ENCODE assay signal across 27 mouse cellular contexts in genomic region chr3:63852828-63853227, GRCm38 (mm10). TPM values are rescaled to one million over a fixed set of nuclear protein-coding genes. Genes with fewer than 3 reads are reported as not detected.
DNase-seq lines count a peak whose midpoint lies in the region; ATAC-seq lines count a peak whose summit lies in the region.
"Had no signal": no experiment of that assay in that cellular context is flagged by ENCODE, and none has a peak within 500 bp of the region (broad histone marks: within the 10 kb centered on the region; RNA-seq: fewer than 3 reads in every experiment).

No protein-coding gene starts in this region.

- no peak overlapping the region for H3K4me3 ChIP-seq in kidney, embryonic 14.5 days (ENCODE audit: low read length)
- H3K4me3 ChIP-seq in neural tube, embryonic 13.5 days, result no peak overlapping the region
- no peak overlapping the region for H3K4me3 ChIP-seq in neural tube, embryonic 15.5 days (replicated peaks)
- H3K4me3 ChIP-seq: embryonic facial prominence, embryonic 13.5 days; embryonic facial prominence, embryonic 15.5 days; erythroblast, embryonic 14.5 days; forebrain, embryonic 10.5 days; forebrain, embryonic 12.5 days had no signal

- no peaks in the 10 kb centered on the region for H3K4me1 ChIP-seq in kidney, embryonic 14.5 days (ENCODE audit: control insufficient read depth, insufficient read depth, low read length)
- peaks cover 13% of the 10 kb centered on the region for H3K4me1 ChIP-seq in neural tube, embryonic 13.5 days (replicated peaks)
- peaks cover 11% of the 10 kb centered on the region for H3K4me1 ChIP-seq in neural tube, embryonic 15.5 days
- H3K4me1 ChIP-seq: embryonic facial prominence, embryonic 15.5 days had no signal

- no peak overlapping the region for H3K9ac ChIP-seq in kidney, embryonic 14.5 days (ENCODE audit: low read depth, low read length)
- H3K9ac ChIP-seq in neural tube, embryonic 13.5 days, result no peak overlapping the region
- H3K9ac ChIP-seq in neural tube, embryonic 15.5 days (replicated peaks), result no peak overlapping the region
- H3K9ac ChIP-seq: embryonic facial prominence, embryonic 13.5 days; embryonic facial prominence, embryonic 15.5 days; forebrain, embryonic 12.5 days had no signal

- no peak for DNase-seq in kidney, postnatal 36 days
- peak; percentile 30 for DNase-seq in mesoderm, embryonic 11.5 days (ENCODE audit: low read depth, low spot score)
- DNase-seq: adrenal gland, adult 8-10 months; adrenal gland, postnatal 14 days; adrenal gland, postnatal 36 days; B cell, adult 2 months; cerebellum, adult 11-12 months; cerebellum, adult 2 months; cerebellum, adult 9-10 months; cerebellum, postnatal 10 days; cerebellum, postnatal 36 days; embryo, embryonic 11 days had no signal

- no peak overlapping the region for H3K4me2 ChIP-seq in kidney, embryonic 14.5 days (replicated peaks; ENCODE audit: low read depth, low read length)
- H3K4me2 ChIP-seq in neural tube, embryonic 13.5 days, result no peak overlapping the region
- no peak overlapping the region for H3K4me2 ChIP-seq in neural tube, embryonic 15.5 days
- H3K4me2 ChIP-seq: embryonic facial prominence, embryonic 13.5 days; embryonic facial prominence, embryonic 15.5 days; forebrain, embryonic 12.5 days had no signal

- peak; percentile 79 for ATAC-seq in kidney, embryonic 14.5 days (ENCODE audit: low FRiP score, low TSS enrichment)
- peak; percentile 16; the same call in 1 of the 2 replicates for ATAC-seq in neural tube, embryonic 13.5 days (ENCODE audit: low read depth)
- no peak for ATAC-seq in neural tube, embryonic 15.5 days (ENCODE audit: low FRiP score)
- ATAC-seq: activated CD4-positive, CD25-positive, alpha-beta regulatory T cell, adult 4 months; CD4-positive, CD25-positive, alpha-beta regulatory T cell, adult 4 months; forebrain, embryonic 14.5 days; forebrain, embryonic 16.5 days; Patski had no signal

- H3K27ac ChIP-seq in kidney, embryonic 14.5 days (ENCODE audit: low read depth, low read length), result no peak overlapping the region
- no peak overlapping the region for H3K27ac ChIP-seq in neural tube, embryonic 13.5 days (replicated peaks)
- no peak overlapping the region for H3K27ac ChIP-seq in neural tube, embryonic 15.5 days (replicated peaks)
- H3K27ac ChIP-seq: embryonic facial prominence, embryonic 13.5 days; embryonic facial prominence, embryonic 15.5 days; forebrain, embryonic 10.5 days; forebrain, embryonic 12.5 days had no signal

- H3K9me3 ChIP-seq in kidney, embryonic 14.5 days (ENCODE audit: control insufficient read depth, low read length), result no peaks in the 10 kb centered on the region
- H3K9me3 ChIP-seq in neural tube, embryonic 13.5 days, result no peaks in the 10 kb centered on the region
- H3K9me3 ChIP-seq in neural tube, embryonic 15.5 days (replicated peaks), result no peaks in the 10 kb centered on the region
- H3K9me3 ChIP-seq: embryonic facial prominence, embryonic 13.5 days; embryonic facial prominence, embryonic 15.5 days; forebrain, embryonic 10.5 days; forebrain, embryonic 12.5 days; G1E had no signal

- WGBS in kidney, embryonic 14.5 days, result 45% methylated on average over 5 of the region's 5 CpGs
- 78% methylated on average over 5 of the region's 5 CpGs for WGBS in neural tube, embryonic 13.5 days
- 75% methylated on average over 5 of the region's 5 CpGs for whole genome bisulfite sequencing in neural tube, embryonic 15.5 days

- H3K27me3 ChIP-seq in kidney, embryonic 14.5 days (ENCODE audit: control insufficient read depth, insufficient read depth, low read length), result no peaks in the 10 kb centered on the region
- no peaks in the 10 kb centered on the region for H3K27me3 ChIP-seq in neural tube, embryonic 13.5 days
- no peaks in the 10 kb centered on the region for H3K27me3 ChIP-seq in neural tube, embryonic 15.5 days (replicated peaks)
- H3K27me3 ChIP-seq: CH12.LX; embryonic facial prominence, embryonic 13.5 days; embryonic facial prominence, embryonic 15.5 days; forebrain, embryonic 12.5 days; Patski had no signal

- no peaks in the 10 kb centered on the region for H3K36me3 ChIP-seq in kidney, embryonic 14.5 days (ENCODE audit: control insufficient read depth, insufficient read depth, low read length)
- H3K36me3 ChIP-seq in neural tube, embryonic 13.5 days, result no peaks in the 10 kb centered on the region
- H3K36me3 ChIP-seq in neural tube, embryonic 15.5 days, result no peaks in the 10 kb centered on the region
- H3K36me3 ChIP-seq: embryonic facial prominence, embryonic 13.5 days; embryonic facial prominence, embryonic 15.5 days; forebrain, embryonic 12.5 days; G1E had no signal

RNA-seq across cellular contexts. Expression of gene Plch1, which starts 46.4 kb away (rescaled TPM):
- polyA plus RNA-seq in kidney, embryonic 14.5 days (2014; fragmentation: Nextera tagmentation; extraction: Ambion mirVana), result 11.2 and 20.4 TPM in 2 replicates
- 10.2 and 10.7 TPM in 2 replicates for polyA plus RNA-seq in neural tube, embryonic 13.5 days (2015; fragmentation: Nextera tagmentation; extraction: Ambion mirVana)
- 5.8 and 6.8 TPM in 2 replicates for polyA plus RNA-seq in neural tube, embryonic 15.5 days (2015; fragmentation: Nextera tagmentation; extraction: Ambion mirVana)
- polyA plus RNA-seq: activated CD4-positive, CD25-positive, alpha-beta regulatory T cell, adult 4 months; CD4-positive, CD25-positive, alpha-beta regulatory T cell, adult 4 months; erythroblast, embryonic 14.5 days; G1E had no signal
